Mouse (Mus musculus): ENCODE data around the gene Dennd4b. TPM values are rescaled to one million over a fixed set of nuclear protein-coding genes. Genes with fewer than 3 reads are reported as not detected.
"Not testable (repeated sequence)": the region's sequence is repeated elsewhere in the genome, so short reads cannot be mapped to it uniquely, and the experiment has no call there.

The Dennd4b gene
- total RNA-seq, 4 experiments from 2014 or later = 38.0 to 39.3 (median 38.7) TPM

DNA sequence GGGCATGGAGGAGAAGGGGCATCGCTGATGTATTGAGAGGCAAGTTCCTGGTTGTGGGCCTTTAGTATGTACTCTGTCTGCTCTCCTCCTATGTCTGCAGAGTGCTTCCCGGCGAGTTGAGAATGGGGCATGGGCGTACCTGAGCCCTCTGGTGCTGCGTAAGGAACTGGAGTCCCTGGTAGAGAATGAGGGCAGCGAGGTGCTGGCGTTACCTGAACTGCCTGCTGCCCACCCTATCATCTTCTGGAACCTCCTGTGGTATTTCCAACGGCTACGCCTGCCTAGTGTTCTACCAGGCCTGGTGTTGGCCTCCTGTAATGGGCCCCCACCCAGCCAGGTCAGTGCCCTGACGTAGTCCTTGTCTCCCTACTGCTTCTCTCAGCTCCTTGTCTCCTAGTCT is 13.2 kb downstream of the Dennd4b start:
- DNase-seq (ENCODE audit: low spot score) = no peak

GRCm38 (mm10) chr3:90279216-90279615 is 14.2 kb downstream of the Dennd4b start:
- DNase-seq (ENCODE audit: low spot score) = no peak

DNA sequence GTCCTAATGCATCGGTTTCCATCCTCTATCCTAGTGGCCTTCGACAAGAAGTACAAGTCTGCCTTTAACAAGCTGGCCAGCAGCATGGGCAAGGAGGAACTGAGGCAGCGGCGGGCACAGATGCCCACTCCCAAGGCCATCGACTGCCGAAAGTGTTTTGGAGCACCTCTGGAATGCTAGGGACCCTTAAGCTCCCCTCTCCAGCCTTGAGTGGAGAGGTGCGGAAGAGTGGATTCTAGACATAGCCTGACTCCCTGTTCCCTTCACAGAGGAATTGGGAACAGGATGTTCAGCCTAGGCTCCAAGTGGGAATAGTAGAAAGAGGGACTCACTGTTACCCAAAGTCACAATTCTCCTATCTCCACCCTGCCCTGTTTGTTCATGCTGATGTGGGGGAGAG is 14.8 kb downstream of the Dennd4b start:
- no peak for DNase-seq (ENCODE audit: low spot score)

- DNase-seq (ENCODE audit: low spot score) = no peak
Observed at GRCm38 (mm10) chr3:90280708-90281107, 15.7 kb downstream of the Dennd4b start.

DNA sequence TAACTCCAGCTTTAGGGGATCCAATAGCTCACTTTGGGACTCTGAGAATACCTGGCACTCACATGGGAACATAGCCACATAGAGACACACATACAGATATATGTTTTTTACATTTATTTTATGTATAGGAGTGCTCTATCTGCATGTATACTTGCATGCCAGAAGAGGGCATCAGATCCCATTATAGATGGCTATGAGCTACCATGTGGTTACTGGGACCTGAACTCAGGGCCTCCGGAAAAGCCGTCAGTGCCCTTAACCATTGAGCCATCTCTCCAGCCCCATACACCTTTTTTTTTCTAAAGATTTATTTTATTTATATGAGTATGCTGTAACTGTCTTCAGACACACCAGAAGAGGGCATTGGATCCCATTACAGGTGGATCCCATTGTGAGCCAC is 19.2 kb downstream of the Dennd4b start:
- DNase-seq (ENCODE audit: low spot score) = no peak

DNA sequence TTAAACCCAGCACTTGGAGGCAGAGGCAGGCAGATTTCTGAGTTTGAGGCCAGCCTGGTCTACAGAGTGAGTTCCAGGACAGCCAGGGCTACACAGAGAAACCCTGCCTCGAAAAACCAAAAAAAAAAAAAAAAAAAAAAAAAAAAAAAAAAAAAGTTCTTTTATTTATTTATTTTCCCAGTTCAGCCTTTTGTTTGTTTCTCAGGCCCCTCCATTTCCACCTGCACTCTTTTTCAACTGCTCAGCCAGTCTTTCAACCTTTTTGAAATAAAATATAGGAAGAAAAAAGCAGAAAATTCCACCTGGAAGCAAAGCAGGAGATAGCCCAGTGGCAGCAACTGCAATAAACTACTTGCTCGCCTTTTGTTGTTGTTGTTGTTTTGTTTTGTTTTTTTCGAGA is 24.4 kb downstream of the Dennd4b start:
- DNase-seq (ENCODE audit: low spot score) = not testable (repeated sequence)

DNA sequence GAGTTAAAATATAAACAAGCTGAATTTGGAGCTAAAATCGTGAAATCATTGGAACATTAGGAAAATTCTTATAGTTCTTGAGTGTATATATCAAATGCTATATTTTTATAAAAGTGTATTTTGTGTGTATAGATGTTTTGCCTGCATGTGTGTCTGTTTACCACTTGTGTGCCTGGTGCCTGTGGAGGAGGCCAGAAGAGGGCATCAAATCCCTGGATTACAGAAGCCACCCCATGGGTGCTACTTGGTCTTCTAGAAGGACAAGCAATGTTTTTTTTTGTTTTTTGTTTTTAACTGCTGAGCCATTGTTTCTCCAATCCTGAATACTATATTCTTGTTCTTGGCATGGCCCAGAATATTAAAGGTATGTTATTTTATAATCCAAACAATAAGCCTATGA is 25.6 kb downstream of the Dennd4b start:
- DNase-seq (ENCODE audit: low spot score) = no peak

DNA sequence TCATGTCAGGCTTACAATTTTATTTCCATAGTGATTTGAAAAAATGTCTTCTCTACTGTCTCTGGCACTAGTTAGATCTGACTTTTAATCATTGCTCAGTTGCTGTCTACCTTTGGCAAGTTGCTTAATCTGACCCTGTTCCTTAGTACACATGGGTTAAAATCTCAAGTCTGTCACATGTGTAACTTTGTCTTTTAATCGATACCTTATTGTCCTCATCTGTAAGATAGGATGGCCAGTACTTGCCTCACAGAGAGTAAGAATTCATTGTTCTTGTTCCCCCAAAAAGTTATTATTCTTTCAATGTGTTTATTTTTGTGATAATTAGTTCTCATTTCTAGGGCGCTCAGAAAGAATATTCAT is 27.0 kb downstream of the Dennd4b start:
- no peak for DNase-seq (ENCODE audit: low spot score)

DNA sequence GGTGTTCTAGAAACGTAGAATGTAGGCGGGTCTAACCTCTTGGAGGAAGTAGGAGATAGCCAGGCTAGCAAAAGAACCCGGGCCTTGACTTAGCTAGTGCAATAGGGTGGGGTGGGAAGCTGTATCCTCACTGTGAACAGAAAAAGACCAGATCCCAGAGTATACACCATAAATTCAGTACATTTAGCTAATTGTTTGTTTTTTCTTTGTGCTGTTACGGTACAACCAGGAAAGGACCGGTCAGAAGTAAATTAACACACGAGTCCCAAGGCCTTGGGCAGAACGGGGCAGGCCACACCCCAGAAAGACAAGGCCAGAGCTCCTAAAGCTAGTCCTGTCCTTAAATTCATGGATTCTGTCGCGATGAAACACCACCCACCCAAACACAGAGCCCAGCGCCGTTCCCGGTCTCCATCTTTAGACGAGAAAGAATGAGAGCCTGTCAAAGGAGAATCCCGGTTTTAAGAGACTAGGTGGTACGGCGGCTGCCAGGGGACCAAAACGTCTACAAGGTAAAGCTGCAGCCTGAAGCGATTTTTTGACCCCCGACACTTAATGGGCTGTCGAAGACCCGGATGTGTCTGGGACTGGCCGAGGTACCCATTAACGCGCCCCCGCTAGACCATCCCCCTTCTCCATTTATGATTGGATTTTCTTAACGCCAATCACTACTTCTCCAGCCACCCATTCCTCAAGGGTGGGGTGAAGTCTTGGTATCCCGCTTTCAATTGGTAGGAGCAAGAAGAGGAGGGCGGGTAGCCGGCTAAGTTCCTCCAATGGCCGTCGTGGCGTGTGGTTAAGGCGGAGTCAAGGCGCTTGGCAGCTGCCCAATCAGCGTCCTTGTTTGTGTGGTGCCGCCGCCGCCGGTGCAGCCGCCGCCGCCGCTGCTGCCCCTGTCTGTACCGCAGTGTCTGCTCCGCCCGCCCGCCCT is 27.6 kb downstream of the Dennd4b start, which contains the start of gene Gatad2b:
Gene Gatad2b, plus strand, starts transcription at position 834 of the 931 bp plus-strand sequence.
- DNase-seq (ENCODE audit: low spot score) = peak; percentile 100

GRCm38 (mm10) chr3:90293352-90294063 is 28.5 kb downstream of the Dennd4b start:
- DNase-seq (ENCODE audit: low spot score) = peak; percentile 19

DNA sequence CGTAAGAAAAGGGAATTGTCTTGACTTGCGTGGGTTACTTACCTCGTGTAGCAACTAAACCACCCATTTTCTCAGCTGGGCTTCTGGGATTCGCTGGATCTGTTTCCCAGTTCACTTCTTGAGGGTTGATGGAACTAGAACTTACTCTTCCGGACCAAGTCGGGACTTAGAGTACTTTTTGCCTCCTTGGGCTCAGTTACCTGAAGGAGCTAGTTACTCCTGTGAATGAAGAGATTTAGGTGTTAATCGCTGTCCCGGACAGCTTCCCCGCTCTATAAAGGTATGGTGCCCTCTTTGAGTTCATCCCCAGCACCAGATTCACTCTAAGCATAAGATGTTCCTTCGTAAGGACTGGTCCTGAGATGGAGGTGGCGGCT is 29.1 kb downstream of the Dennd4b start:
- DNase-seq (ENCODE audit: low spot score) = no peak

- no peak for DNase-seq (ENCODE audit: low spot score)
Observed at GRCm38 (mm10) chr3:90294651-90295050, 29.7 kb downstream of the Dennd4b start.

DNA sequence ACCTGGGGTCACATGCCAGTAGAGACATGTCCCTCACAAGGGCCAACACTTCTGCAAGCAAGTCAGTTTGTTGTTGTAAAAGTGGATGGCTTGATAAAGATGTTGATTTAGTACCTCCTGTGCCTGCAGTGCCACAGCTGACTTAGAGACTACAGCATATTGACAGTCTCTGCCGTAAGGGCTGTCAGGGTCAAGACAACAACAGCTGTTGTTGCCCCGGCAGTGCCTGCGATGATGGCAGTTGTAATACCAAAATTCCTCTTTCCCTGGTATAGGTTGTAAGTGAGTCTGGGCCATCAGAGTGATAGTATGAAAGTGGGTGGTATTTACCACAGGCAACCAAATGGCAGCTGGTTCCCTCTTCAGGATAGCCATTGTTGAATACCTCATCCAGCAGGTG is 40.8 kb downstream of the Dennd4b start:
- DNase-seq (ENCODE audit: low spot score) = no peak

DNA sequence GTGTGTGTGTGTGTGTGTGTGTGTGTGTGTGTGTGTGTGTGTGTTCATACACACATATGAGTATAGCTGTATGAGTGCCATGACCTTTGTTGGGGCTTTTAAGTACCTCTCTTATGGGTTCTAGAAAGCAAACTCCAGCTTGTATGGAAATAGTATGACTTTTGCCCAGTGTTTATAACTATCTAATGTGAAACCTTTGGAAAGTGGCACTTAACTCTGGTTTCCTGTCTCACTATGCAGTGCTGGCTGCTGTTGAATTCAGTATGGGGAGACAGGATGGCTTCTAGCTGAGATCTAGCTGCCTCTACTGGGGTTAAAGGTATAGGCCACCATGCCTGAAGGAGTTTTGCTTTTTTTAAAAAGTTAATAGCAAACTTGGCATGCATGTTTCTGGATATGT is 44.6 kb downstream of the Dennd4b start:
- no peak for DNase-seq (ENCODE audit: low spot score)

GRCm38 (mm10) chr3:90313367-90313766 is 48.4 kb downstream of the Dennd4b start:
- no peak for DNase-seq (ENCODE audit: low spot score)

GRCm38 (mm10) chr3:90314241-90314640 is 49.3 kb downstream of the Dennd4b start:
- DNase-seq (ENCODE audit: low spot score) = no peak

DNA sequence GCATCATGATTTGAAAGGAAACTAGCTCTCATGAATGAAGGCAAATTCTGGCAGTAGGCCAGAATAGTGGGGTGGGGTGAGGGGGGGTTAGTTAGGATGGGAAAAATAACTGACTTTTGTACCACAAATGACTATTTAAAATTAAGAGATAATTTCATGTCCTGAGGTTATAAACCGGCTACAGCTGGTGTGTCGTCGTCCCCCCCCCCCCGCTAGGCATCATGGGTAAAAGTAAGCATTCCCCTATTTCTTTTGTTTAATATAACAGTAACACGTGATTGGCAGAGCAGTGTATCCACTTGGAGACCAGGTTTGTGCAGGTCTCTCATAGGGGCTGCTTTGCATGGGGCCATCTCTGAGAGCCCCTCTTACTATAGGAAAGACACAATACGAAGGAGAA is 57.3 kb downstream of the Dennd4b start:
- no peak for DNase-seq (ENCODE audit: low spot score)

DNA sequence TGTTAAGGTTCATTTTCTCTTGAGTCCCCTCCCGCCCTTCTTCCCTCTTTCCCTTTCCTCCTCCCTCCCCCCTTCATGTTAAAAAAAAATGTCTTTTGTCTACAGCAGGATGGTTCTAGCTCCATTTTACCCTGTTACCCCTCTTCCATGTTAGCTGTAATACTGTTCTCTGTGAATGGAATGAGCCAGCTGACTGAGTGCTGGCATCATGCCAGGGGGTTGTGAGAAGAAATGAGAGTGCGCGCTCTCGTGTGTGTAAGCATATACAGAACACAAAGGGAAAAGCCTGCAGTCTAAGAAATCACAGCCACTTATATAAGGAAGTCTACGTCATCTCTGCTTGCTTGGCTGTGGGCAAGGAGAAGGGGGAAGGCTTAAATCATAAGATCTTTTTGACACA is 58.1 kb downstream of the Dennd4b start:
- DNase-seq (ENCODE audit: low spot score) = peak; percentile 68

Small RNA genes lying within 50 kb of the gene (microRNA-seq; reads per million reads assigned to microRNA genes)
- 1.1 reads per million for gene Mir7012

Other genes starting within 250 kb of the Dennd4b start
- 100 to 1,000 TPM in 1 of 4 experiments, 10 to 100 TPM in 3; 91.0 to 102 (median 93.9) TPM for gene 4933434E20Rik, start 213.5 kb upstream of the Dennd4b start, total RNA-seq (2022)
- gene Ubap2l, start 212.6 kb upstream of the Dennd4b start, total RNA-seq (2022) = 100 to 1,000 TPM; 105 to 133 (median 121) TPM
- gene Tpm3, start 192.5 kb upstream of the Dennd4b start, total RNA-seq (2022) = 10 to 100 TPM; 34.1 to 43.4 (median 38.2) TPM
- under 1 TPM; 0.06 to 0.16 (median 0.10) TPM for gene Nup210l, start 161.1 kb upstream of the Dennd4b start, total RNA-seq (2022)
- 1,000 to 10,000 TPM; 1,126 to 1,409 (median 1,219) TPM for gene Rps27, start 51.5 kb upstream of the Dennd4b start, total RNA-seq (2022)
- gene Rab13, start 51.5 kb upstream of the Dennd4b start, total RNA-seq (2022) = 1 to 10 TPM; 3.1 to 5.6 (median 4.4) TPM
- 10 to 100 TPM; 40.2 to 51.1 (median 42.2) TPM for gene Jtb, start 33.6 kb upstream of the Dennd4b start, total RNA-seq (2022)
- gene Creb3l4, start 21.7 kb upstream of the Dennd4b start, total RNA-seq (2022) = under 1 TPM in 2 of 4 experiments, not detected in 2; 0.38 to 0.81 TPM
- 10 to 100 TPM; 65.1 to 79.2 (median 75.5) TPM for gene Slc39a1, start 17.0 kb upstream of the Dennd4b start, total RNA-seq (2022)
- gene Crtc2, start 11.0 kb upstream of the Dennd4b start, total RNA-seq (2022) = 10 to 100 TPM; 16.0 to 18.5 (median 16.4) TPM
- gene Gatad2b, start 28.0 kb downstream of the Dennd4b start, total RNA-seq (2022) = 10 to 100 TPM; 41.4 to 51.4 (median 46.0) TPM
- gene Slc27a3, start 124.8 kb downstream of the Dennd4b start, total RNA-seq (2022) = under 1 TPM; 0.57 to 0.76 (median 0.67) TPM
- 10 to 100 TPM; 22.9 to 28.1 (median 24.4) TPM for gene Ints3, start 168.4 kb downstream of the Dennd4b start, total RNA-seq (2022)
- 10 to 100 TPM; 15.1 to 17.3 (median 16.7) TPM for gene Npr1, start 200.7 kb downstream of the Dennd4b start, total RNA-seq (2022)
- 10 to 100 TPM; 27.6 to 30.5 (median 28.8) TPM for gene Ilf2, start 210.9 kb downstream of the Dennd4b start, total RNA-seq (2022)
- 10 to 100 TPM; 69.7 to 77.6 (median 75.4) TPM for gene Snapin, start 225.8 kb downstream of the Dennd4b start, total RNA-seq (2022)
- gene Chtop, start 244.3 kb downstream of the Dennd4b start, total RNA-seq (2022) = 100 to 1,000 TPM in 1 of 4 experiments, 10 to 100 TPM in 3; 93.2 to 105 (median 94.2) TPM
- 1,000 to 10,000 TPM; 1,071 to 1,219 (median 1,134) TPM for gene S100a1, start 249.2 kb downstream of the Dennd4b start, total RNA-seq (2022)
- 10 to 100 TPM; 25.0 to 34.8 (median 27.8) TPM for gene S100a13, start 249.2 kb downstream of the Dennd4b start, total RNA-seq (2022)